ENCODE assay signal across 8 mouse cellular contexts in genomic region chr1:87327165-87327861, GRCm38 (mm10). TPM values are rescaled to one million over a fixed set of nuclear protein-coding genes. Genes with fewer than 3 reads are reported as not detected.
DNase-seq lines count a peak whose midpoint lies in the region; ATAC-seq and TF ChIP-seq lines count a peak whose summit lies in the region.

No protein-coding gene starts in this region.

- H3K27me3 ChIP-seq in forebrain, embryonic 16.5 days (replicated peaks; ENCODE audit: control insufficient read depth, insufficient read depth, low read length), result no peaks in the 10 kb centered on the region
- no peaks in the 10 kb centered on the region for H3K27me3 ChIP-seq in intestine, postnatal 0 days (replicated peaks; ENCODE audit: control insufficient read depth, insufficient read depth, low read length)
- H3K27me3 ChIP-seq in liver, embryonic 16.5 days (ENCODE audit: control insufficient read depth, insufficient read depth, low read depth, low read length), result no peaks in the 10 kb centered on the region

- intact Hi-C loops in heart, postnatal 25 days (cut with DNase I), result no loop called here

- H3K9ac ChIP-seq in forebrain, embryonic 16.5 days (replicated peaks; ENCODE audit: low read depth, low read length), result peak overlapping the region; percentile 98
- peak overlapping the region; percentile 94 for H3K9ac ChIP-seq in intestine, postnatal 0 days (ENCODE audit: low read depth, low read length)
- H3K9ac ChIP-seq in liver, embryonic 16.5 days (ENCODE audit: low read depth, low read length), result peak overlapping the region; percentile 95

- no peaks in the 10 kb centered on the region for H3K36me3 ChIP-seq in forebrain, embryonic 16.5 days (ENCODE audit: control insufficient read depth, insufficient read depth)
- H3K36me3 ChIP-seq in intestine, postnatal 0 days (ENCODE audit: control insufficient read depth, insufficient read depth), result no peaks in the 10 kb centered on the region
- no peaks in the 10 kb centered on the region for H3K36me3 ChIP-seq in liver, embryonic 16.5 days (ENCODE audit: control insufficient read depth, insufficient read depth)

- no peaks in the 10 kb centered on the region for H3K9me3 ChIP-seq in forebrain, embryonic 16.5 days (ENCODE audit: control insufficient read depth, low read length)
- H3K9me3 ChIP-seq in intestine, postnatal 0 days (ENCODE audit: control insufficient read depth), result no peaks in the 10 kb centered on the region
- H3K9me3 ChIP-seq in liver, embryonic 16.5 days (replicated peaks; ENCODE audit: control insufficient read depth, low read length), result no peaks in the 10 kb centered on the region

- H3K4me1 ChIP-seq in bone marrow macrophage, adult 2 months (ENCODE audit: control insufficient read depth, insufficient read depth, low read length), result peaks cover 13% of the 10 kb centered on the region
- peaks cover 7% of the 10 kb centered on the region for H3K4me1 ChIP-seq in forebrain, embryonic 16.5 days (replicated peaks; ENCODE audit: control insufficient read depth, insufficient read depth, low read length)
- peaks cover 6% of the 10 kb centered on the region for H3K4me1 ChIP-seq in intestine, postnatal 0 days (replicated peaks; ENCODE audit: control insufficient read depth, insufficient read depth, low read length)
- peaks cover 12% of the 10 kb centered on the region for H3K4me1 ChIP-seq in liver, embryonic 16.5 days (ENCODE audit: control insufficient read depth, low read depth, low read length)
- no peaks in the 10 kb centered on the region for H3K4me1 ChIP-seq in olfactory bulb, adult 2 months (ENCODE audit: control insufficient read depth, insufficient read depth, low read length)

- peak overlapping the region; percentile 81 for H3K4me2 ChIP-seq in forebrain, embryonic 16.5 days (ENCODE audit: low read length)
- H3K4me2 ChIP-seq in intestine, postnatal 0 days (replicated peaks; ENCODE audit: low read depth), result peak overlapping the region; percentile 84
- peak overlapping the region; percentile 67 for H3K4me2 ChIP-seq in liver, embryonic 16.5 days (ENCODE audit: low read depth, low read length)

- peak; percentile 59 for ATAC-seq in forebrain, embryonic 16.5 days
- peak; percentile 82 for ATAC-seq in intestine, postnatal 0 days
- peak; percentile 70 for ATAC-seq in liver, embryonic 16.5 days (ENCODE audit: low read depth)

- DNase-seq in heart, adult 8-10 months (ENCODE audit: low spot score), result peak; percentile 8
- DNase-seq in heart, postnatal 25 days (ENCODE audit: low spot score), result no peak
- peak; percentile 39 for DNase-seq in thymus, postnatal 0 days (ENCODE audit: low spot score)

- TF ChIP-seq POLR2A in bone marrow macrophage, adult 2 months (IDR thresholded peaks at IDR 0.05; ENCODE audit: borderline replicate concordance, low read depth, low read length), result no peak
- TF ChIP-seq POLR2A in olfactory bulb, adult 2 months (IDR thresholded peaks at IDR 0.05; ENCODE audit: insufficient read depth, low read depth, low read length), result no peak

- peak overlapping the region; percentile 98 for H3K4me3 ChIP-seq in bone marrow macrophage, adult 2 months (ENCODE audit: insufficient read depth, low read length)
- peak overlapping the region; percentile 98 for H3K4me3 ChIP-seq in forebrain, embryonic 16.5 days (replicated peaks; ENCODE audit: low read length)
- peak overlapping the region; percentile 91 for H3K4me3 ChIP-seq in intestine, postnatal 0 days (ENCODE audit: low read depth, low read length)
- peak overlapping the region; percentile 88 for H3K4me3 ChIP-seq in liver, embryonic 16.5 days (ENCODE audit: low read depth, low read length)
- peak overlapping the region; percentile 99 for H3K4me3 ChIP-seq in olfactory bulb, adult 2 months (ENCODE audit: insufficient read depth, low read depth, low read length)

- no peak for TF ChIP-seq CTCF in bone marrow macrophage, adult 2 months (IDR thresholded peaks at IDR 0.05; ENCODE audit: low read depth, low read length)
- TF ChIP-seq CTCF in intestine, postnatal 0 days (IDR thresholded peaks at IDR 0.05; ENCODE audit: low read depth), result peak; percentile 47
- TF ChIP-seq CTCF in olfactory bulb, adult 2 months (IDR thresholded peaks at IDR 0.05; ENCODE audit: insufficient read depth, low read depth, low read length), result no peak

- under 1% methylated on average over 48 of the region's 53 CpGs for WGBS in forebrain, embryonic 16.5 days
- WGBS in intestine, postnatal 0 days, result under 1% methylated on average over 46 of the region's 53 CpGs
- under 1% methylated on average over 42 of the region's 53 CpGs for WGBS in liver, embryonic 16.5 days (ENCODE audit: insufficient replicate concordance)
- WGBS in olfactory bulb, adult 2 months, result under 1% methylated on average over 50 of the region's 53 CpGs

- H3K27ac ChIP-seq in bone marrow macrophage, adult 2 months (ENCODE audit: insufficient read depth, low read depth, low read length), result peak overlapping the region; percentile 67
- H3K27ac ChIP-seq in forebrain, embryonic 16.5 days (ENCODE audit: low read length), result peak overlapping the region; percentile 92
- H3K27ac ChIP-seq in intestine, postnatal 0 days (ENCODE audit: low read depth, low read length), result peak overlapping the region; percentile 93
- peak overlapping the region; percentile 82 for H3K27ac ChIP-seq in liver, embryonic 16.5 days (ENCODE audit: low read length)
- peak overlapping the region; percentile 50 for H3K27ac ChIP-seq in olfactory bulb, adult 2 months (ENCODE audit: insufficient read depth, low read depth, low read length)

RNA-seq across cellular contexts. Expression of gene Gigyf2, which starts 0.5 kb away (rescaled TPM):
- 10 to 100 TPM; 38.0 to 48.5 (median 40.4) TPM for total RNA-seq in heart, adult 8-10 months (2022)
- 10 to 100 TPM; 46.5 to 46.8 TPM for total RNA-seq in heart, postnatal 25 days (2021)
- 35.7 and 44.4 TPM in 2 replicates for polyA plus RNA-seq in bone marrow macrophage, adult 2 months (2012; ENCODE audit: insufficient read depth, insufficient read length, missing spikeins)
- 70.1 and 70.2 TPM in 2 replicates for polyA plus RNA-seq in forebrain, embryonic 16.5 days (2015; fragmentation: Nextera tagmentation; extraction: Ambion mirVana)
- polyA plus RNA-seq in intestine, postnatal 0 days (2015; fragmentation: Nextera tagmentation; extraction: Ambion mirVana), result 21.0 and 21.4 TPM in 2 replicates
- 17.3 and 17.9 TPM in 2 replicates for polyA plus RNA-seq in liver, embryonic 16.5 days (2015; fragmentation: Nextera tagmentation; extraction: Ambion mirVana)
- 228 TPM in 1 of 2 replicates, not detected in the other for polyA plus RNA-seq in olfactory bulb, adult 2 months (2012; ENCODE audit: insufficient read depth, insufficient read length, low replicate concordance, missing spikeins)
- polyA plus RNA-seq in thymus, postnatal 0 days (2015; fragmentation: Nextera tagmentation; extraction: Ambion mirVana), result 34.4 and 36.6 TPM in 2 replicates
